Mouse (Mus musculus): ENCODE results near the gene Hectd3.

The Hectd3 gene

DNA sequence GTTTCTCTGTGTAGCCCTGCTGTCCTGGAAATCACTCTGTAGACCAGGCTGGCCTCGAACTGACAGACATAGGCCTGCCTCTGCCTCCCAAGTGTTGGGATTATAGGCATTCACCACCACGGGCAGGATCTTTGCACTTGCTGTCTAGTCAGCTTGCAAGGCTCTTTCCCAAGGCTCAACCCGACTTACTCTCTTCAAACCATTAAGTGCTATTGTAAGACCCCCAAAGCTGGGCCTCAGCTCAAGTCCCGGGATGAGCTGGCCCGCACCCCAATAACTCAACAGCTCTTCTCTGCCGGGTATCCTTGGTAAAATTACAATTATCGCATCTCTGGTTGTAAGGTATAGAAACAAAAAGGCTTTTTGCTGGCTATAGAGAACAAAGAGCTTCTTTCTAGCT lies 23.2 kb downstream of the Hectd3 start:
- DNase-seq: no peak

DNA sequence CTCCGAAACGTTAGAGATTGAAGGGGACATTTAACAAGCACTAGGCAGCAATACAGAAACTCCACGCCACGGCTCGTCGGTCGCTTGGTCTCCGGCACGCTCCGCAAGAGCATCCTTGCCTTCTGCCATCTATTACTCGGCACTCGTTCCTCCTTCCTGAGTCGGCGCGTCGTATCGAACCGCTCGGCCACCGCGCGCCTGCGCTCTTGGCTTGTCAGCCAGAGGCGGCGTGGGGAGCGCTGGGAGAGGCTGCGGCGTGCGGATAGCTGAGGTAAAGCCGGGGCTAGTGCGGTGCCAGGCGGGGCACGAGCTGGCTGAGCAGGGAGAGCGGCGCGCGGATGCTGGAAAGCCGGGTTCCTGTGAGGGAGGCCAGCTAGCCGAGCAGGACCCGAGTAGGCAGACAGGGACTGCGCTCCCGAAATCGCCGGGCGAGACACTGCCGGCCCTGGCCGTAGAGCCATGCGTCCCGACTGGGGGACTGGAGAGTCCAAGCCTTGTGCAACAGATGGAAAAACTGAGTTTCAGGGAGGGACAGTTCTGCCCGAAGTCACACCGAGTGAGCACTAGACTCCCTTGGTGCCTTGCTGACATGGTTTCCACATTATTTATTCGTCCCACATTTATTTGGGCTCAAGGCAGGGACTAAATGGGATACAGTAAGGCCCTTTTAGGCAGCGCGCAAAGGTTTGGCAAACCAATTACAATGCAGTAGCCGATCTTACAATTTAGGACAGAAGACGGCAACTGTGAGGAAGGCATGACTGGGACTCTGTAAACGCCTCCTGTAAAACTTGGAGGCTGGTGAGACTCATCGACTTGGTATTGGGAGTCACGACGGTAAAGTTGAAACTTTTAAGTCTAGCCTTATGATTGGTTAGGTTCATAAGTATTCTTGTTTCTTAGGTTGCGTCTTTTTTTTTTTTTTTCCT lies 24.4 kb downstream of the Hectd3 start, which contains the start of gene Eif2b3:
Eif2b3 (plus strand) TSS at position 197 of the 929 bp plus-strand sequence.
- peak; percentile 92 for DNase-seq

DNA sequence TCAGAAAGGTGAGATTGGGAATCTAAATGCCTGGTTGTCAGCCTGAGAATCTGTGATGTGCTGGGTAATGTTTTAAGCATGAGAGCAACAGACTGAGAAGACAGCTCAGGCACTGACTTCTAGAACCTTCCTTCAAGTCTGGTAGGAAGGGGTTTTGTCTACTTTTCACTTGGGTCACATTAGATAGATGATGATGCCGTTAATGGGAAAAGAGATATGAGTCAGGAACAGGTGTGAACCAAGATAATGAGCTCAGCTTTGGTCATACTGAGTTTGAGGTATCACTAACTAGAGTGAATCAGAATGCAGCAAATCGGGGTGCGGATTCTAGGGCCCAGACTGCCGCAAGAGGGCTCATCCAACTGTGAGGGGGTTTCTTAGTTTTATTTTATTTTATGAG lies 28.4 kb downstream of the Hectd3 start:
- DNase-seq: no peak

DNA sequence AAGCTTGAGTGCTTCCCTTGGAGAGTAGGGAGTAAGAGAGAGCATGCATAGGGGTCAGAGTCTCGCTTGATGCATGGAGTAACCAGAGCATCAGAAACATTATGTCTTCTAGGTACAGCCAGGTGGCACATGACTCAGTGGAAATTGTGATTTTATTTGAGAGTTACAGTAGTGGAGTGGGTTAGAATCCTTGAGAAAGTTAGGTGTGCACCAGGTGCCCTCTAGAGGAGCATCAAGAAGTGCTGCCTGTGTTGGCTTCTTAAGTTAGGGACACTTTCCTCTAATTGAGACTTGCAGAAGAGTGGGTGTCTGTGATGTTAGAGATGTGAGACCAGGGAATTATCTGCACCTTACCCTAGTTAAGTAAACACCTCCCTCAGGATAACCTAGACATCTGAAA lies 36.0 kb downstream of the Hectd3 start:
- DNase-seq: peak; percentile 25

DNA sequence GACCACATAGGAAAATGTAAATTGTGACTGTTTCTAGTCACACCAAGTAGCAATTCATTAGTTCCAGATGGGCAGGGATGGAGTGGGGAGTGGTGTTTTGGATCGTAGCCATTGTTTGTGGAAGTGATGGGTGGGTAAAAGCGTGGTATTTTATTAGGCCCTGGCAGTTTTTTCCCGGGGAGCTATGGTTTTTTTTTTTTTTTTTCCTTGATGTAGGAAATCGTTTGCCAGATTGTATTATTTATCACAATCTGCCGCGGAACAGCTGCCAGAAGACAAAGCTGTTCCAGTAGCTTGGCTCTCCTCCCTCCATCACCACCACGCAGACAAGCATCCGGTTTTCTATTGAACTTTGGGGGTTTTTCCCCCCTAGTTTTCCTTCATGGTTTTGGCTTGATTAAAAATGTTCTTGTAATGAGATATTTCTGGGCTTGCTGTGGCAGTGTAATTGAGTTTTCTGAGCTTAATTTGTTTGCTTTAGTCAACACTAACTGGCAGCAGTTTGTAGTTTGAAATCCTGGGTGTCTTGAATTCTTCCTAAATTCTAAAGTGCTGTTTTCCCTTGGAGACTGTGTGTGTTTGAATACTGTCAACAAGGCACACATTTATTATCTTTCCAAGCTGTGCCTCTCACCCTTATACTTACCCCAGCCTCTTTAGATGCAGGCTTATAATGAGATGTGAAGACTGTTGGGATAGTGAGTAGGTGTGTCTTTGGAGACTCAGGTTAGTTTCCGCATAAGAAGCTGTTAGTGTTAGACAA lies 45.0 kb downstream of the Hectd3 start:
- DNase-seq: peak; percentile 73

DNA sequence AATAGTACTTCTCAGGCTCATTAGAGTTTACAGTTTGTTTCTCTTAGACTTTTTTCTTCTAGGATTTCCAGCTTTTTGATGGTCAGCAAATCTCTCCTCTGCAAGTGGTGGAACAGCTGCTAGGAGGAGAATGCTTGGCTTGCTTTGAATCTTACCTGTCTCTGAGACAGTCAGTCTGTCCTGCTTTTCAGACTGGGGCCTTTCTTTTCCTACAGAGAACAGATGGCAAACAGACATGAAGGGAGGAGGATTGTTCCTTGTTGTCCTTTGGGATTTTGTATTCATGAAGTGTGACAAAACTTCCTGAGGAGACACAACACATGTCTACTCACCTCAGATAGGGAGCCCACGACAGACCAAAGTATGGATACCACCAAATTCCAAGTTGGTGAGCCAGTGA lies 45.7 kb downstream of the Hectd3 start:
- DNase-seq: no peak

DNA sequence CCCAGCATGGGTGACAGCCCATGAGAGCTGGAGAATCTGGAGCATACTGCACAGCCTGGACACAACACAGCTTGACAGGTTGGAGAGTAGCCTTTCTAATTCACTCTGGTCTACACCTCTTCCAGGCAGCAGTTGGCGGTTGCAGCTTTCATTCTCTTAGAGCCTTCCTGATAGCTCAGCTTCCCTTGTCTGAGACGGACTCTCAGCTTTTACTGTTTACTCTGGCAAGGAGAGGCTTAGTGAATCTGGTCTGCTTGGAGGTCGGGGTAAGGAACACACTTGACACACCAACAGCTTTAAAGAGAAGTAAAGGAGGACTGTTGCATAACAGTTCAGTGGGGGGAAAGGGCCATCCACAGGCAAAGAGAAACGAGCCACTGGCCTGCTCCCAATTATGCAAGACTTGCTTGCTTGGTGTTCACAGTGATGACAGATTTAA lies 46.2 kb downstream of the Hectd3 start:
- DNase-seq: peak; percentile 94

DNA sequence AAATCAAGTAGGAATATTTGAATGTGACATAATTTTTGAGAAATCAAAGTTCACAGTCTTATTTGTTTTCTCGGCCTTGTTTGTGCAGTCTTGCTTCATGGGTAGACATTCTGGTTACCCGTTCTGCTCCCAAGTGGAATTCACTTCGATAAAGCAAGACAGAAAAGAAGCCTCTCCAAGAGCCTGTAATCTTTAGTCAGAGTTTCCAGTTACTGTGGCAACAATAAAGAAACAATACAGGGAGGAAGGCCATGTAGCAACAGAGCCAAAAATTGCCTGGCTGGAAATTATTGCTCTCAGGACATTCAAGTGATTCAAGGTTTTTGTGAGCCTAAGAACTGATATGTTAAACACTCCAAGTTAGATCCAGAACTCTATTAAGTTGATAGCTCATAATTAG lies 53.7 kb downstream of the Hectd3 start:
- DNase-seq: peak; percentile 57

DNA sequence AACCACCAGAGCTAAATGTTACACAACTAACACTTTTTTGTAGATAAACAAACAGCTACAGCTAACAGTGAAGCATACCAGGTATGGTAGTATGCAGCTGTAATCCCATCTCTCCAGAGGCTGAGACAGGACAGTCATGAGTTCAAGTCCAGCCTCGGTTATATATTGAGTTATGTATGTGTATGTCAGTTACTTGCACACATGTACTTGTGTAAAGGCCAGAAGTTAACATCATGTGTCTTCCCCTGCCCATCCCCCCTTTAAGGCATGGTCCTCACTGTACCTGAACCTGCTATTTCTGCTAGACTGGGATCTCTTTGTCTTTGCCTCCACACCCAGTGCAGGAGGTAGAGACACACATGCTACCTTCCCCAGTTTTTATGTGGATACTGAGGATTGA lies 54.4 kb downstream of the Hectd3 start:
- peak; percentile 15 for DNase-seq

DNA sequence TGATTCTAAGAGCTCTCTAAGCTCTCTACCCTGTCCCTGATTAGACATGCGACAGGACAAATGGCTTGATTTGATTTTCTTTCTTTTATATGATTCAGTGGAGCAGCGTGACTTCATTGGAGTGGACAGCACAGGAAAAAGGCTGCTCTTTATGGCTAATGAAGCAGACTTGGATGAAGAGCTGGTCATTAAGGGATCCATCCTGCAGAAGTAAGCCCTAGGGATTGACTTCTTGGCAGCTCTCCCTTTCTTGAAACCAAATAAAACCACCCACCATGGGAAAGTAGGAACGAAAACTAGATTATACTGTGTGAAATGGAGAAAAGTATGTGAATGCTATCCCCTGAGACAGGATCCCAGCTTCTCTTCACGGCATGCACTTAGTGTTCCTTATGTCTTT lies 57.5 kb downstream of the Hectd3 start:
- DNase-seq: no peak

DNA sequence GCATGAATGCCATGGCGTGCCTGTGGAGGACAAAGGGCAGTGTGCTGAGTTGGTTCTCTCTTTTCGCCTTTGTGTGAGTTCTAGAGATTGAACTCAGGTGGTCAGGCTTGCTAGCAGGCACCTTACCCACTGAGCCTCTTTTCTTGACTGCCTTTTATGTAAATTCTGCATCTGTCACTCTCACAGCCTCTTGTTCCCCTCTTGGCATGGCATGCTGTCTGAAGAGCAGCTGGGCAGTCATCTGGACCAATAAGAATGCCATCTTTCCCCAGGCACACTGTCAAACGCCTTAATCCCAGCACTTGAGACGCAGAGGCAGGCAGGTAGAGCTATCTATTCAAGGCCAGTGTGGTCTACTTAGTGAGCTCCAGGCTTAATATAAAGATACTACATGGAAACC lies 58.8 kb downstream of the Hectd3 start:
- no peak for DNase-seq
